Mouse (Mus musculus) heart, postnatal 0 days (tissue): ENCODE measurements around the gene Gm10563.

Source experiments
- CTCF ChIP-seq: IDR thresholded peaks from 2 replicates; pipeline ENCODE4 v1.5.1; 2016; ENCODE audit warnings: antibody characterized with exemption, control low read depth, low read depth
- EP300 ChIP-seq: IDR thresholded peaks from 2 replicates; pipeline ENCODE4 v1.6.1; 2016; ENCODE audit warnings: antibody characterized with exemption, low read depth

DNA sequence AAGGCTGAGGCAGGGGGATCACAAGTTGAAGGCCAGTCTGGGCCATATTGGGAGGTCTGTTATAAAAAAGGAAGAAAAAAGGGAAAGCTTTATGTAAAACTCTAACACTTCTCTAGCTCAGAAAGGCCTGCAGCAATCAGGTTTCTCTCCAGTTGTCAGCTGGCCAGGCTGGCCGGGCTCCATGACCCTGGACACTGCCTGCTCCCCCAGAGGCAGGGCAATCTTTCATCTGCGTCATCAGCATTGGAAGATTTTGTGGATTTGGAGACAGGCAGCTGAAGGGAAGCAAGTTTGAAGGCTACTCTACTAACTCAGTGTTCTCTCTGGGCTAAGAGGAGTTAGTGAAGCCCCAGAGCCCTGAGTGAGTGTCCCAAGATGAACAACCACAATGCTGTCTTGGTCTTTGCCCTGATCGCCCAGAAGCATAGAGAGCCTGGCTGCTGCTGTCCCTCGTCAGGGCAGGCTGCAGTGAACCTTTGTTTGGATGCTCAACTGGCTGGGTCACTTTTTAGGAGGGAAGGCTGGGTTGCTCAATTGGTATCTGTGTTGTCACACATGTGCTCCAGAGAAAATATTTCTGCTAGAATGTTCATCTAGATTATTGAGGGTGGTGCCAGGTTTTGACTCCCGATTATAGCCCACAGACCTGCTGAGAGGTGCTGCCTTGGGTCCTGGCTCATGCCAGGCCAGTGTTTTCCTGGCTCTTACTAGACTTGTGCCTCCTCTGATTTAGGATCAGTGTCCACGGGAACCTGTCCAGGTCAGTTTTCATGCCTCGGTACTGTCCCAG lies 66.7 kb downstream of the Gm10563 start:
- TF ChIP-seq EP300, result no peak
- no peak for TF ChIP-seq CTCF
